Mouse (Mus musculus) midbrain, embryonic 16.5 days (tissue): ENCODE results near the gene Unc119b. TPM values are rescaled to one million over a fixed set of nuclear protein-coding genes. Genes with fewer than 3 reads are reported as not detected.
"Not testable (repeated sequence)": the region's sequence is repeated elsewhere in the genome, so short reads cannot be mapped to it uniquely, and the experiment has no call there.

ENCODE experiments used
- ATAC-seq: fragments of 200-750 bp; cut with Nextera tagmentation; 2 replicates; pipeline ENCODE4 v1.8.0; 2017; ENCODE audit warnings: moderate TSS enrichment
- H3K27ac ChIP-seq: fragments of 300-500 bp; sonication (generic); 2 replicates; pipeline ENCODE4 v1.5.1; 2014; ENCODE audit warnings: mild to moderate bottlenecking, low read length, mixed read lengths
- H3K27me3 ChIP-seq: fragments of 300-500 bp; sonication (generic); 2 replicates; pipeline ENCODE4 v1.6.1; 2014; ENCODE audit warnings: low read depth, low read length, mixed read lengths; ENCODE audit not compliant: control insufficient read depth, insufficient read depth
- H3K36me3 ChIP-seq: fragments of 300-500 bp; sonication (generic); 2 replicates; pipeline ENCODE4 v1.6.1; 2014; ENCODE audit warnings: mild to moderate bottlenecking, low read length, moderate library complexity, mixed read lengths; ENCODE audit not compliant: control insufficient read depth, insufficient read depth
- H3K4me1 ChIP-seq: fragments of 300-500 bp; sonication (generic); 2 replicates; pipeline ENCODE4 v1.6.1; 2014; ENCODE audit warnings: mild to moderate bottlenecking, low read length, mixed read lengths; ENCODE audit not compliant: control insufficient read depth, insufficient read depth
- H3K4me2 ChIP-seq: fragments of 300-500 bp; sonication (generic); 2 replicates; pipeline ENCODE4 v1.6.1; 2014; ENCODE audit warnings: mild to moderate bottlenecking, low read length, mixed read lengths
- H3K4me3 ChIP-seq: fragments of 300-500 bp; sonication (generic); 2 replicates; pipeline ENCODE4 v1.5.1; 2014; ENCODE audit warnings: low read depth, mild to moderate bottlenecking, low read length, moderate library complexity, mixed read lengths
- H3K9ac ChIP-seq: fragments of 300-500 bp; sonication (generic); 2 replicates; pipeline ENCODE4 v1.6.1; 2014; ENCODE audit warnings: low read depth, low read length, mixed read lengths
- H3K9me3 ChIP-seq: fragments of 300-500 bp; sonication (generic); replicated peaks from 2 replicates; pipeline ENCODE4 v1.6.1; 2014; ENCODE audit warnings: mild to moderate bottlenecking, low read length, mixed read lengths; ENCODE audit not compliant: control insufficient read depth, poor library complexity, severe bottlenecking
- WGBS: fragments of 180-500 bp; shearing (Covaris S2); extraction: QIAGEN DNeasy Blood & Tissue Kit; methylation state at CpG from one replicate; pipeline ENCODE4 v1.1.7; 2014; 5-methylcytosine and 5-hydroxymethylcytosine counted together
- polyA plus RNA-seq: library from polyadenylated mRNA; unstranded; fragments of >200 nt; fragmentation: Nextera tagmentation; extraction: Ambion mirVana; gene quantifications from 2 replicates; pipeline ENCODE4 v1.2.1, GENCODE M21; 2015

Unc119b gene
- polyA plus RNA-seq, 1 experiment from 2014 or later: 27.7 TPM

- Histone ChIP-seq H3K36me3 (peaks cover 4% of the 10 kb centered on the region; the same call in 1 of the 2 replicates), H3K4me3 (no peak overlapping the region), H3K4me1 (no peaks in the 10 kb centered on the region), H3K4me2 (no peak overlapping the region), H3K9me3 (no peaks in the 10 kb centered on the region), H3K27ac (no peak overlapping the region), H3K27me3 (no peaks in the 10 kb centered on the region), H3K9ac (no peak overlapping the region)
- no peak for ATAC-seq
- 88% methylated on average over 4 of the region's 4 CpGs for WGBS
Measured at GRCm38 (mm10) chr5:115074749-115075148, 60.0 kb downstream of the Unc119b start.

- H3K27ac ChIP-seq, H3K36me3 ChIP-seq, H3K4me1 ChIP-seq, ATAC-seq, H3K9ac ChIP-seq, H3K27me3 ChIP-seq, H3K4me3 ChIP-seq, H3K4me2 ChIP-seq, H3K9me3 ChIP-seq: not testable (repeated sequence)
- 74% methylated on average over 6 of the region's 8 CpGs for WGBS
Measured at GRCm38 (mm10) chr5:115073306-115073705, 61.5 kb downstream of the Unc119b start.

Other genes with a start within 250 kb of the Unc119b start
- gene Oasl2, start 238.0 kb downstream of the Unc119b start, polyA plus RNA-seq: 2.8 and 3.1 TPM in 2 replicates
- 0.40 TPM in 1 of 2 replicates, not detected in the other for gene Oasl1, start 211.7 kb downstream of the Unc119b start, polyA plus RNA-seq
- gene 2210016L21Rik, start 192.8 kb downstream of the Unc119b start, polyA plus RNA-seq: 117 and 132 TPM in 2 replicates
- 0.05 TPM in 1 of 2 replicates, not detected in the other for gene Hnf1a, start 163.9 kb downstream of the Unc119b start, polyA plus RNA-seq
- gene Sppl3, start 123.8 kb downstream of the Unc119b start, polyA plus RNA-seq: 18.2 and 18.4 TPM in 2 replicates
- gene Gm10401, start 36.7 kb downstream of the Unc119b start, polyA plus RNA-seq: 34.8 and 43.1 TPM in 2 replicates
- 14.2 and 15.8 TPM in 2 replicates for gene Acads, start 15.6 kb downstream of the Unc119b start, polyA plus RNA-seq
- gene Mlec, start 23.2 kb upstream of the Unc119b start, polyA plus RNA-seq: 22.9 and 25.4 TPM in 2 replicates
- gene Cabp1, start 59.4 kb upstream of the Unc119b start, polyA plus RNA-seq: 5.2 and 5.3 TPM in 2 replicates
- gene Pop5, start 100.9 kb upstream of the Unc119b start, polyA plus RNA-seq: 86.1 and 92.8 TPM in 2 replicates
- gene Rnf10, start 137.9 kb upstream of the Unc119b start, polyA plus RNA-seq: 172 and 176 TPM in 2 replicates
- gene Coq5, start 144.7 kb upstream of the Unc119b start, polyA plus RNA-seq: 52.8 and 56.1 TPM in 2 replicates
- gene Dynll1, start 166.0 kb upstream of the Unc119b start, polyA plus RNA-seq: 1,084 and 1,126 TPM in 2 replicates
- gene Srsf9, start 192.2 kb upstream of the Unc119b start, polyA plus RNA-seq: 118 and 132 TPM in 2 replicates
- 37.8 and 43.5 TPM in 2 replicates for gene Gatc, start 206.2 kb upstream of the Unc119b start, polyA plus RNA-seq
- gene Triap1, start 206.2 kb upstream of the Unc119b start, polyA plus RNA-seq: 47.9 and 52.6 TPM in 2 replicates
- 1,007 and 1,008 TPM in 2 replicates for gene Cox6a1, start 214.0 kb upstream of the Unc119b start, polyA plus RNA-seq